Mouse (Mus musculus) G1E (cell line): ENCODE measurements around the gene Hhipl1. TPM values are rescaled to one million over a fixed set of nuclear protein-coding genes. Genes with fewer than 3 reads are reported as not detected.
A peak's percentile ranks its signal among the peaks of the same experiment; 100 is the strongest.

ENCODE experiments used
- ATAC-seq: 2 replicates; pipeline ENCODE4 v1.8.0; 2016; ENCODE audit warnings: mild to moderate bottlenecking; ENCODE audit not compliant: insufficient number of reproducible peaks, poor library complexity, low FRiP score, severe bottlenecking; ENCODE audit errors: extremely low read depth
- DNase-seq: peaks from one replicate; pipeline ENCODE4 v3.0.0; 2012; ENCODE audit warnings: low spot score
- H3K27me3 ChIP-seq: 2 replicates; pipeline ENCODE4 v1.6.1; 2012; ENCODE audit warnings: mild to moderate bottlenecking, low read length, inconsistent platforms; ENCODE audit not compliant: insufficient read depth
- H3K36me3 ChIP-seq: replicated peaks from 2 replicates; pipeline ENCODE3; 2012; ENCODE audit warnings: mild to moderate bottlenecking, inconsistent platforms
- H3K4me1 ChIP-seq: 2 replicates; pipeline ENCODE4 v1.6.1; 2012; ENCODE audit warnings: low read depth, low read length, inconsistent platforms, mixed read lengths; ENCODE audit not compliant: insufficient read depth
- H3K4me3 ChIP-seq: 2 replicates; pipeline ENCODE4 v1.5.1; 2012; ENCODE audit warnings: low read depth, mild to moderate bottlenecking, inconsistent platforms, low read length, moderate library complexity, mixed read lengths
- H3K9me3 ChIP-seq: replicated peaks from 2 replicates; pipeline ENCODE4 v1.6.1; 2012; ENCODE audit warnings: inconsistent platforms
- CTCF ChIP-seq: IDR thresholded peaks from 2 replicates; pipeline ENCODE4 v1.5.1; 2012; ENCODE audit warnings: low read depth, low read length, inconsistent platforms, mixed read lengths
- GATA1 ChIP-seq: IDR thresholded peaks from 2 replicates; pipeline ENCODE4 v1.6.1; 2012; ENCODE audit warnings: borderline replicate concordance, low read length, inconsistent platforms, mixed read lengths
- GATA2 ChIP-seq: IDR thresholded peaks from 2 replicates; pipeline ENCODE4 v1.6.1; 2012; ENCODE audit warnings: low read depth, low read length, inconsistent platforms, borderline replicate concordance
- POLR2AphosphoS5 ChIP-seq: IDR thresholded peaks from 2 replicates; pipeline ENCODE4 v1.6.1; 2012; ENCODE audit warnings: low read depth, low read length, inconsistent platforms; ENCODE audit not compliant: insufficient replicate concordance
- TAL1 ChIP-seq: conservative IDR thresholded peaks from 2 replicates; pipeline ENCODE4 v1.6.1; 2012; ENCODE audit warnings: low read depth, low read length, inconsistent platforms, mixed read lengths
- polyA plus RNA-seq: library from polyadenylated mRNA; stranded (reverse); fragments of >175 nt; gene quantifications from 2 replicates; pipeline ENCODE4 v1.2.3, GENCODE M21; 2012
- total RNA-seq, 2 experiments: library from RNA; stranded (forward) in 1 of 2; stranded (reverse) in 1 of 2; fragments of 200-1000 nt in 1 of 2; fragments of >200 nt in 1 of 2; fragmentation: Nextera tagmentation in 1 of 2; gene quantifications; 2 replicates each; pipeline ENCODE4 v1.2.3; 2014 to 2017

Hhipl1 gene
- total and polyA plus RNA-seq, 3 experiments, result 0.05 TPM; not detected in 2

DNA sequence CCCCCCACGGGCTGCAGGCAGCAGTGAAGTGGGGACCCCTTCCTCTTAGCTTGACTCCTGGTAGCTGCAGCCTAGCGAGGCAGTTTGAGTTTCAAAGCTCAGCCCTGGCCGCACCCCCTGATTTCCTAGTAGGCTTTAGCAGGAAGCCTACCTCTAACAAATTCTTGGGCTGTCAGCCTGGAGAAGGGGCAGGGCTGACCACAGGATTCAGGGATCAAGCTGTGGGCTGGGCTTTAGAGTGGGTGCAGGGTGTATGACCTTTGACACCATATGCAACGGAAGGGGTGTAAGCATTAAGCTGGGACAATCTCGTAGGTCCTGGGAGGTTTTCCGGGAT is 65.3 kb downstream of the Hhipl1 start:
- no peaks in the 10 kb centered on the region for H3K4me1 ChIP-seq
- H3K4me3 ChIP-seq, result peak overlapping the region; percentile 14; the same call in 1 of the 2 replicates
- ATAC-seq (no peak), DNase-seq (no peak)
- peaks cover 92% of the 10 kb centered on the region for H3K9me3 ChIP-seq
- TF ChIP-seq POLR2AphosphoS5 (no peak), GATA2 (no peak), TAL1 (no peak), CTCF (no peak), GATA1 (no peak)
- H3K27me3 ChIP-seq, result no peaks in the 10 kb centered on the region; the same call in 1 of the 2 replicates
- no peaks in the 10 kb centered on the region for H3K36me3 ChIP-seq

DNA sequence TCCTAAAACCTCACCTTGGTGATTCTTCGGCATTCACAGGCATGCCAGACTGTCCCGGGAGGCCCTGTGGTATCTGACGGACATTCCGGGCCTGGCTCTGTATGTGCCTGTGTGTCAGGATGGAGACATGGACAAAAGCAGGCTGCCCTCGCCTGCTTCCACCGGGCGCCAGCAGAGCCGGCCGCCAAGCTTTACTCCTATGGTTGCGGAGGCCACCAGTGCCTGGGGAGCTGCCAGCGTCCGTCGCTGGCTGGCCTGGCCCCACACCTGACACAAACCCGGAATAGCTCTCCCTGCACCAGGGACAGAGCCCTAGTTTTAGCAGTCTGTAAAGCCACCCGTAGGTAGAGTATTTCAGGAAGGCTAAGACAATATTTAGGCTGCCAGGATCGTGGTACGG is 66.2 kb downstream of the Hhipl1 start:
- TF ChIP-seq POLR2AphosphoS5 (no peak), GATA1 (no peak), CTCF (no peak)
- no peaks in the 10 kb centered on the region for H3K36me3 ChIP-seq
- no peak for ATAC-seq
- no peaks in the 10 kb centered on the region for H3K4me1 ChIP-seq
- no peak for DNase-seq
- H3K9me3 ChIP-seq, result peaks cover 92% of the 10 kb centered on the region
- no peak overlapping the region; the same call in 1 of the 2 replicates for H3K4me3 ChIP-seq
- H3K27me3 ChIP-seq, result no peaks in the 10 kb centered on the region; the same call in 1 of the 2 replicates

DNA sequence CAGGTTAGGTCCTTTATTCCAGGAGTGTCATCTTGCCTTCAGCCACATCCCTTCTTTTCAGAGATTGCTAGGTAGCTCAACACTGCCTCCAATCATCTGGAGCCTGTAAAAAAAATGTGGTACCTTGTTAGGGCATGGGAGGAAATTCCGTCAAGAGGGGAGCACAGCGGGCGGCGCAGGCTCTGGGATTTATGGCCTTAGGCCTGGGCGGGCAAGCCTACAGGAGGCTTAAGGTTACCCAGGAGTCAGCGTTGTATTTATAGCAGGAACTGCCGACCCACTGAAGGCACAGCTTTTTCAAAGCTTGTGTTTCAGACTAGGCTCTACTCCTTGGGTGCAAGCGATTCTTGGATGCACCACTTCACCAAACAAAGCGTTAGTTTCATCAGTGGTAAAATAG is 67.5 kb downstream of the Hhipl1 start:
- no peak for TF ChIP-seq GATA1
- no peak for TF ChIP-seq POLR2AphosphoS5
- no peak for TF ChIP-seq GATA2
- no peak for TF ChIP-seq CTCF
- no peak for TF ChIP-seq TAL1
- no peaks in the 10 kb centered on the region; the same call in 1 of the 2 replicates for H3K27me3 ChIP-seq

DNA sequence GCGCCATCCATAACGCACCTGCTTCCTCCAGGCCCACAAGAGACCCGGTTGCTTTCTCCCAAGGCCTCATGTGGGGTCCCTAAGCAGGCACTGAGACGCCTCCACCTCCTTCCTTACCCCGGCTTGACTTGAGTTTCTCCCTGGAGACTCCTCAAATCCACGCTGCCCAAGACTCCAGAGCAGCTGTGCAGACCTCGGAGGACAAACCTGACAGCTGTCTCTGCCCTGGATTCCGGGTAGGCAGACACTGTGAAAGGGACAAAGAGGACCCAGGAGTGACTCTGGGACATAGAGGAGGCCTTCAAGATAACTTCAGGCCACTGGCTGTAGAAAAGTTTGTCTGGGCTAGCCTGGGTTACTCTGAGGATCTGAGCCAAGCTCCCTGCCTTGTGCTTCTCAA is 68.6 kb downstream of the Hhipl1 start:
- Histone ChIP-seq H3K27me3 (no peaks in the 10 kb centered on the region; the same call in 1 of the 2 replicates), H3K4me1 (no peaks in the 10 kb centered on the region), H3K36me3 (no peaks in the 10 kb centered on the region)

More for the DNA sequence above, 67.5 kb downstream of the Hhipl1 start:
- no peak for ATAC-seq
- no peaks in the 10 kb centered on the region for H3K4me1 ChIP-seq
- no peaks in the 10 kb centered on the region for H3K36me3 ChIP-seq
- H3K9me3 ChIP-seq, result peaks cover 92% of the 10 kb centered on the region
- DNase-seq, result no peak
- H3K4me3 ChIP-seq, result no peak overlapping the region

DNA sequence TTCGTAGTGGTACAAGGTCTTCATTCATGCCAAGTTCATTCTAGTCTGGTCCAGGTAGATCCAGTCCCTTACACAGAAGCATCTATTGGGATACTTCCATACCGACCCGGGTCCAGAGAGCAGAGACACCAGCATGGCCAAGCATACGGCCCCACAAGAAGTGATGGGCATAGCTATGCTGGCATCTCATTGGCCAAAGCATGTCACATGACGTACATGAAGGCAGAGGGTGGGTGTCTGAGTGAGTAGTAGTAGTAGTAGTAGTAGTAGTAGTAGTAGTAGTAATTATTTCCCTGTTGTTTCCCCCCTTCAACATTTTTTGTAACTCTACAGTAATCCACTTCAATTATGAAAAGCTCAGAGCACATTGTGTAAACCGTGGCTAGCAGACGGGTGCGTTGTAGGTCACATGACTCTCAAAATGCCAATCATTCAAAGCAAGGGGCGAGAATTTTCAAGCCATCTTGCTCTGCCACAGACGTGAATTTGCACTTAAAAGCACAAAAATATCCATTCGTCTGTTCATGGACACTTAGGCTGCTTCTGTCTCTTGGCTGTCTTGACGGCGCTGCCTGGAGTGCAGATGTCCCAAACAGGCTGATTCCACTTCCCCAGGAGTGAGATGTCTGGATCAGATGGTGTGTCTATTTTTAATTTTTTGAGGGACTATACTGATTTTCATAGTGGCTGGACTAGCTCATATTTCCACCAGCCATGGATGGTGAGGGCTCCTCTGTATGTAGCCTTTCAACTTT is 72.5 kb downstream of the Hhipl1 start:
- H3K36me3 ChIP-seq, result no peaks in the 10 kb centered on the region
- H3K27me3 ChIP-seq, result no peaks in the 10 kb centered on the region
- H3K4me3 ChIP-seq, result no peak overlapping the region
- no peak for TF ChIP-seq TAL1
- no peak for TF ChIP-seq POLR2AphosphoS5
- no peak for TF ChIP-seq CTCF
- TF ChIP-seq GATA2, result no peak
- TF ChIP-seq GATA1, result no peak
- ATAC-seq (no peak), DNase-seq (no peak)
- peaks cover 85% of the 10 kb centered on the region for H3K9me3 ChIP-seq
- no peaks in the 10 kb centered on the region for H3K4me1 ChIP-seq

More for the DNA sequence above, 68.6 kb downstream of the Hhipl1 start:
- ATAC-seq (no peak), DNase-seq (no peak)
- peaks cover 92% of the 10 kb centered on the region for H3K9me3 ChIP-seq
- TF ChIP-seq CTCF, result no peak
- no peak for TF ChIP-seq TAL1
- no peak for TF ChIP-seq POLR2AphosphoS5
- H3K4me3 ChIP-seq, result no peak overlapping the region; the same call in 1 of the 2 replicates

Other genes starting within 250 kb of the Hhipl1 start
- 84.2 and 95.0 TPM in 2 replicates for gene Setd3, start 127.0 kb upstream of the Hhipl1 start, total RNA-seq (2014; fragmentation: Nextera tagmentation)
- 107 and 114 TPM in 2 replicates for gene Setd3, start 127.0 kb upstream of the Hhipl1 start, total RNA-seq (2017)
- 16.6 and 18.8 TPM in 2 replicates for gene Setd3, start 127.0 kb upstream of the Hhipl1 start, polyA plus RNA-seq
- 214 and 263 TPM in 2 replicates for gene Ccnk, start 126.7 kb upstream of the Hhipl1 start, total RNA-seq (2014; fragmentation: Nextera tagmentation)
- gene Ccnk, start 126.7 kb upstream of the Hhipl1 start, total RNA-seq (2017), result 13.9 and 14.3 TPM in 2 replicates
- 206 and 220 TPM in 2 replicates for gene Ccnk, start 126.7 kb upstream of the Hhipl1 start, polyA plus RNA-seq
- not detected in 2 replicates for gene Ccdc85c, start 30.8 kb upstream of the Hhipl1 start, total RNA-seq (2014; fragmentation: Nextera tagmentation)
- 0.05 TPM in 1 of 2 replicates, not detected in the other for gene Ccdc85c, start 30.8 kb upstream of the Hhipl1 start, total RNA-seq (2017)
- gene Ccdc85c, start 30.8 kb upstream of the Hhipl1 start, polyA plus RNA-seq, result not detected in 2 replicates
- not detected in 2 replicates for gene Cyp46a1, start 28.1 kb downstream of the Hhipl1 start, total RNA-seq (2014; fragmentation: Nextera tagmentation)
- 0.23 and 0.55 TPM in 2 replicates for gene Cyp46a1, start 28.1 kb downstream of the Hhipl1 start, total RNA-seq (2017)
- not detected in 2 replicates for gene Cyp46a1, start 28.1 kb downstream of the Hhipl1 start, polyA plus RNA-seq
- not detected in 2 replicates for gene Eml1, start 64.7 kb downstream of the Hhipl1 start, total RNA-seq (2014; fragmentation: Nextera tagmentation)
- 0.05 and 0.12 TPM in 2 replicates for gene Eml1, start 64.7 kb downstream of the Hhipl1 start, total RNA-seq (2017)
- not detected in 2 replicates for gene Eml1, start 64.7 kb downstream of the Hhipl1 start, polyA plus RNA-seq
- not detected in 2 replicates for gene Evl, start 248.4 kb downstream of the Hhipl1 start, total RNA-seq (2014; fragmentation: Nextera tagmentation)
- gene Evl, start 248.4 kb downstream of the Hhipl1 start, total RNA-seq (2017), result 0.64 TPM in 1 of 2 replicates, not detected in the other
- gene Evl, start 248.4 kb downstream of the Hhipl1 start, polyA plus RNA-seq, result not detected in 2 replicates